Mouse (Mus musculus): ENCODE measurements around the gene Robo1. TPM values are rescaled to one million over a fixed set of nuclear protein-coding genes. Genes with fewer than 3 reads are reported as not detected.

Robo1 gene
- polyA plus RNA-seq, 1 experiment: 11.6 TPM

- Histone ChIP-seq H3K36me3 (ENCODE audit: control insufficient read depth, insufficient read depth, low read length, poor library complexity, severe bottlenecking) (no peaks in the 10 kb centered on the region), H3K4me3 (ENCODE audit: low read depth, low read length) (no peak overlapping the region), H3K9me3 (replicated peaks; ENCODE audit: control insufficient read depth, insufficient read depth, low read length, poor library complexity, severe bottlenecking) (no peaks in the 10 kb centered on the region), H3K27me3 (ENCODE audit: control insufficient read depth, insufficient read depth, low read length, poor library complexity, severe bottlenecking) (no peaks in the 10 kb centered on the region), H3K27ac (ENCODE audit: insufficient read depth, low read length) (no peak overlapping the region), H3K9ac (ENCODE audit: low read depth, poor library complexity, severe bottlenecking) (no peak overlapping the region), H3K4me1 (ENCODE audit: control insufficient read depth, insufficient read depth, low read length) (no peaks in the 10 kb centered on the region)
- no peak for TF ChIP-seq CTCF (IDR thresholded peaks at IDR 0.05; ENCODE audit: low read depth, low read length)
- no peak for TF ChIP-seq EP300 (IDR thresholded peaks at IDR 0.05; ENCODE audit: insufficient read depth, low read depth, low read length)
- no peak for TF ChIP-seq POLR2A (IDR thresholded peaks at IDR 0.05; ENCODE audit: insufficient read depth, low read length)
Measured at GRCm38 (mm10) chr16:72773034-72773433, 464.9 kb downstream of the Robo1 start.

- H3K4me3 ChIP-seq (ENCODE audit: low read depth, low read length): no peak overlapping the region
- H3K9me3 ChIP-seq (replicated peaks; ENCODE audit: control insufficient read depth, insufficient read depth, low read length, poor library complexity, severe bottlenecking): no peaks in the 10 kb centered on the region
- TF ChIP-seq EP300 (IDR thresholded peaks at IDR 0.05; ENCODE audit: insufficient read depth, low read depth, low read length): no peak
- TF ChIP-seq POLR2A (IDR thresholded peaks at IDR 0.05; ENCODE audit: insufficient read depth, low read length): no peak
- TF ChIP-seq CTCF (IDR thresholded peaks at IDR 0.05; ENCODE audit: low read depth, low read length): no peak
- H3K27me3 ChIP-seq (ENCODE audit: control insufficient read depth, insufficient read depth, low read length, poor library complexity, severe bottlenecking): no peaks in the 10 kb centered on the region
- H3K9ac ChIP-seq (ENCODE audit: low read depth, poor library complexity, severe bottlenecking): no peak overlapping the region
- H3K27ac ChIP-seq (ENCODE audit: insufficient read depth, low read length): no peak overlapping the region
- H3K4me1 ChIP-seq (ENCODE audit: control insufficient read depth, insufficient read depth, low read length): no peaks in the 10 kb centered on the region
- H3K36me3 ChIP-seq (ENCODE audit: control insufficient read depth, insufficient read depth, low read length, poor library complexity, severe bottlenecking): no peaks in the 10 kb centered on the region
Measured at GRCm38 (mm10) chr16:72778520-72778919, 470.4 kb downstream of the Robo1 start.

DNA sequence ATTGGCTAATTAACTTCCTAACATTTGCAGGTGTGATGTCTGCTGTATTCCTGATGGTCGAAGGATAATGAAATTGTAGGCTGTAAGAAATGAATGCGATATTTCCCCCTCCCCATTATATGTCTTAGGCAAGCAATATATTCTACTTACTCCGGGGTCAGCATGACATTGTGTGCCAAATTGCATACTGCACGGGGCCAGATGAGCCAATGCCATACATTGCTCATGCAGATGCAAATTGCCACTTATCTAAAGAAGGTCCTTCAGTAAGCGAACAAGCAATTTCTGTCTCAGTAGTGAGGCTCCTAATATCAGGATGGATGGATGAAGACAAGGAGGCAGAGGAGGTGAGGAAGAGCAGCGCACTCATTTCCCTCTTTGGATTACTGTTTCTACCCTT lies 474.1 kb downstream of the Robo1 start:
- no peak overlapping the region for H3K9ac ChIP-seq (ENCODE audit: low read depth, poor library complexity, severe bottlenecking)
- H3K27ac ChIP-seq (ENCODE audit: insufficient read depth, low read length): no peak overlapping the region
- no peaks in the 10 kb centered on the region for H3K9me3 ChIP-seq (replicated peaks; ENCODE audit: control insufficient read depth, insufficient read depth, low read length, poor library complexity, severe bottlenecking)
- H3K4me3 ChIP-seq (ENCODE audit: low read depth, low read length): no peak overlapping the region
- H3K4me1 ChIP-seq (ENCODE audit: control insufficient read depth, insufficient read depth, low read length): no peaks in the 10 kb centered on the region
- no peak for TF ChIP-seq POLR2A (IDR thresholded peaks at IDR 0.05; ENCODE audit: insufficient read depth, low read length)
- TF ChIP-seq CTCF (IDR thresholded peaks at IDR 0.05; ENCODE audit: low read depth, low read length): no peak
- no peak for TF ChIP-seq EP300 (IDR thresholded peaks at IDR 0.05; ENCODE audit: insufficient read depth, low read depth, low read length)
- no peaks in the 10 kb centered on the region for H3K27me3 ChIP-seq (ENCODE audit: control insufficient read depth, insufficient read depth, low read length, poor library complexity, severe bottlenecking)
- no peaks in the 10 kb centered on the region for H3K36me3 ChIP-seq (ENCODE audit: control insufficient read depth, insufficient read depth, low read length, poor library complexity, severe bottlenecking)

GRCm38 (mm10) chr16:72786079-72786478 lies 478.0 kb downstream of the Robo1 start:
- H3K27me3 ChIP-seq (ENCODE audit: control insufficient read depth, insufficient read depth, low read length, poor library complexity, severe bottlenecking): no peaks in the 10 kb centered on the region
- no peaks in the 10 kb centered on the region for H3K36me3 ChIP-seq (ENCODE audit: control insufficient read depth, insufficient read depth, low read length, poor library complexity, severe bottlenecking)
- TF ChIP-seq CTCF (IDR thresholded peaks at IDR 0.05; ENCODE audit: low read depth, low read length) (no peak), POLR2A (IDR thresholded peaks at IDR 0.05; ENCODE audit: insufficient read depth, low read length) (no peak), EP300 (IDR thresholded peaks at IDR 0.05; ENCODE audit: insufficient read depth, low read depth, low read length) (no peak)
- H3K27ac ChIP-seq (ENCODE audit: insufficient read depth, low read length): no peak overlapping the region
- no peak overlapping the region for H3K9ac ChIP-seq (ENCODE audit: low read depth, poor library complexity, severe bottlenecking)
- no peaks in the 10 kb centered on the region for H3K9me3 ChIP-seq (replicated peaks; ENCODE audit: control insufficient read depth, insufficient read depth, low read length, poor library complexity, severe bottlenecking)
- no peaks in the 10 kb centered on the region for H3K4me1 ChIP-seq (ENCODE audit: control insufficient read depth, insufficient read depth, low read length)
- H3K4me3 ChIP-seq (ENCODE audit: low read depth, low read length): no peak overlapping the region

GRCm38 (mm10) chr16:72786636-72787035 lies 478.5 kb downstream of the Robo1 start:
- no peak overlapping the region for H3K9ac ChIP-seq (ENCODE audit: low read depth, poor library complexity, severe bottlenecking)
- H3K4me1 ChIP-seq (ENCODE audit: control insufficient read depth, insufficient read depth, low read length): no peaks in the 10 kb centered on the region
- no peaks in the 10 kb centered on the region for H3K36me3 ChIP-seq (ENCODE audit: control insufficient read depth, insufficient read depth, low read length, poor library complexity, severe bottlenecking)
- H3K27ac ChIP-seq (ENCODE audit: insufficient read depth, low read length): no peak overlapping the region
- no peak overlapping the region for H3K4me3 ChIP-seq (ENCODE audit: low read depth, low read length)
- H3K27me3 ChIP-seq (ENCODE audit: control insufficient read depth, insufficient read depth, low read length, poor library complexity, severe bottlenecking): no peaks in the 10 kb centered on the region
- H3K9me3 ChIP-seq (replicated peaks; ENCODE audit: control insufficient read depth, insufficient read depth, low read length, poor library complexity, severe bottlenecking): no peaks in the 10 kb centered on the region
- TF ChIP-seq CTCF (IDR thresholded peaks at IDR 0.05; ENCODE audit: low read depth, low read length) (no peak), POLR2A (IDR thresholded peaks at IDR 0.05; ENCODE audit: insufficient read depth, low read length) (no peak), EP300 (IDR thresholded peaks at IDR 0.05; ENCODE audit: insufficient read depth, low read depth, low read length) (no peak)

DNA sequence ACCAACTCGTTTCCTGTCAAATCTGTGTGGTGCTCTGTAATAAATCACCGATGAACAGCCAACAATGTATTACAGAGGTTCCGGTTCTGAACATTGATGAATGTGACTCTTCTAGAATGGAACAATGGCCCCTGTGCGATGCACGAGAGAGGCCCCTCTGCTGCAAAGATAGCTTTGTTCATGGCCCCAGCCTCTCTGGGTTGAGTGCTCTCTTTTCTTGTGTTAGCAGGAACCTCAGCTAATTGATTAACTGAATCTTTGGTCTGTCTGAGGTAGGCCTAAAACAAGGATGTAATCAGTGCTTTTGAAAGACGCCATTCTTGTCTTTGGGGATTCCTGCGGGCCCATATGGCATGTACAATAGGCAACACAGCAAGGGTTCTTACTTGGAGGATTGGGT lies 479.9 kb downstream of the Robo1 start:
- Histone ChIP-seq H3K4me1 (ENCODE audit: control insufficient read depth, insufficient read depth, low read length) (no peaks in the 10 kb centered on the region), H3K4me3 (ENCODE audit: low read depth, low read length) (no peak overlapping the region), H3K36me3 (ENCODE audit: control insufficient read depth, insufficient read depth, low read length, poor library complexity, severe bottlenecking) (no peaks in the 10 kb centered on the region), H3K27ac (ENCODE audit: insufficient read depth, low read length) (no peak overlapping the region), H3K9ac (ENCODE audit: low read depth, poor library complexity, severe bottlenecking) (no peak overlapping the region), H3K27me3 (ENCODE audit: control insufficient read depth, insufficient read depth, low read length, poor library complexity, severe bottlenecking) (no peaks in the 10 kb centered on the region), H3K9me3 (replicated peaks; ENCODE audit: control insufficient read depth, insufficient read depth, low read length, poor library complexity, severe bottlenecking) (no peaks in the 10 kb centered on the region)
- no peak for TF ChIP-seq EP300 (IDR thresholded peaks at IDR 0.05; ENCODE audit: insufficient read depth, low read depth, low read length)
- no peak for TF ChIP-seq POLR2A (IDR thresholded peaks at IDR 0.05; ENCODE audit: insufficient read depth, low read length)
- TF ChIP-seq CTCF (IDR thresholded peaks at IDR 0.05; ENCODE audit: low read depth, low read length): no peak
